Mouse (Mus musculus): ENCODE data around the gene Hip1. TPM values are rescaled to one million over a fixed set of nuclear protein-coding genes. Genes with fewer than 3 reads are reported as not detected.

Gene Hip1
- polyA plus RNA-seq, 1 experiment from 2014 or later: 23.8 TPM

DNA sequence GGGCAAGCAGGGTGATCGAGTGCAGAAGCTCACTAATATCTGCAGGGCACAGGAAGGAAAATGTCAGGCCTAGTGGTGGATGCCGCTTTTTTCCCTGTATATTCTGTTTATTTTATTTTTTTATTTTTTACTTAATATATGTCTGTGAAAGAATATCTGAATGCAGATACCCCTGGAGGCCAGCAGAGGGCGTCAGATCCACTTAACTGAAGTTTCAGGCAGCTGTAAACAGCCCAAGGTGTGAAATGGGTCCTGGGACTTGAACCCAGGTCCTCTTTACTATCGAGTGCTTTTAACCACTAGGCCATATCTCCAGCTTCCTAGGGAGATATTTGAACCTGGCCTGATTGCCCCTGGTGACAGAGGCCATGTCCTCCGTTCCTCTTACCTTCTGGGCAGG, 116.1 kb downstream of the Hip1 start:
- H3K36me3 ChIP-seq: peaks cover 27% of the 10 kb centered on the region

DNA sequence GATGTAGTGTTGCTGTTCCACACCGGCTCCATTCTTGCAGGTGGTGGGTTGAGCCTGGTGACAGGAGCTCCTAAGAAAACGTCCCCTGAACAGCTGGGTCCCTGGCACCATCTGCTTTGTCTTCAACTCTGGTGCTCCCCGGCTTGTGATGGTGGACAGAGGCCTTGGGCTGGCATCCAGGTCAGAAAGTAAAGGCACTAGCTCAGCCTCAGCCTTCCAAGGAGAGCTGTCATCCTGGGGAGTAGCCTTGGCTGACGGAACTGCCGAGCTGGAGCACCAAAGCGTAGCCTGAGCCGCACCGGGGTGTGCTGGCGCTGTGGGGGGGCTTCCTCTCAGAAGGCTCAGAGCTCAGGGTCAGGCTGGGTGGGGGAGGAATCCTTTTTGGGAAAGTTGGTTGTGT, 134.7 kb downstream of the Hip1 start:
- H3K4me1 ChIP-seq: no peaks in the 10 kb centered on the region

More for the DNA sequence above, 116.1 kb downstream of the Hip1 start:
- ATAC-seq (ENCODE audit: insufficient read depth, low FRiP score, low read depth): no peak
- Histone ChIP-seq H3K9me3 (no peaks in the 10 kb centered on the region), H3K27me3 (replicated peaks) (no peaks in the 10 kb centered on the region), H3K4me2 (no peak overlapping the region), H3K4me3 (replicated peaks) (no peak overlapping the region), H3K9ac (no peak overlapping the region), H3K4me1 (no peaks in the 10 kb centered on the region), H3K27ac (no peak overlapping the region)
- 75% methylated on average over 5 of the region's 5 CpGs for WGBS

GRCm38 (mm10) chr5:135408114-135408513, 136.8 kb downstream of the Hip1 start:
- Histone ChIP-seq H3K36me3 (no peaks in the 10 kb centered on the region), H3K27ac (no peak overlapping the region), H3K9ac (no peak overlapping the region), H3K4me3 (replicated peaks) (no peak overlapping the region), H3K27me3 (replicated peaks) (no peaks in the 10 kb centered on the region), H3K4me2 (no peak overlapping the region), H3K9me3 (no peaks in the 10 kb centered on the region), H3K4me1 (no peaks in the 10 kb centered on the region)
- ATAC-seq (ENCODE audit: insufficient read depth, low FRiP score, low read depth): no peak
- WGBS: 87% methylated on average over 4 of the region's 4 CpGs

More for the DNA sequence above, 134.7 kb downstream of the Hip1 start:
- no peak for ATAC-seq (ENCODE audit: insufficient read depth, low FRiP score, low read depth)
- no peak overlapping the region for H3K4me2 ChIP-seq
- H3K27me3 ChIP-seq (replicated peaks): no peaks in the 10 kb centered on the region
- WGBS: 87% methylated on average over 9 of the region's 9 CpGs
- H3K27ac ChIP-seq: no peak overlapping the region
- no peak overlapping the region for H3K4me3 ChIP-seq (replicated peaks)
- H3K9me3 ChIP-seq: no peaks in the 10 kb centered on the region
- peaks cover 11% of the 10 kb centered on the region for H3K36me3 ChIP-seq
- H3K9ac ChIP-seq: no peak overlapping the region

DNA sequence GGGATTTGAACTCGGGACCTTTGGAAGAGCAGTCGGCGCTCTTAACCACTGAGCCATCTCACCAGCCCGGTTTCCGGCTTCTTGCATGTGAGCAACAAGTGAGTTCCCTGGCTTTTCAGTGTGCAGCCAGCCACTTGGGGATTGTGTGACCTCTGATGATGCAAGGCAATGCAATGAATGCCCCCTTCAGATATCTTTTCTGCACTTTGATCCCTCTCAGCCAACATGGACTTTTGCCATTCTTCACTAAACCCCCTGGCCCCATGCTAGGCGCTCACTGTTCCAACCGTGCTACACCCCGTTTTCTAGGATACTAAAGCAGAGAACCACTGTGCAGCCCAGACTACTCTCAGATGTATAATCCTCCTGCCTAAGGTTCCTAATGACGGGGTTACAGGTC, 139.5 kb downstream of the Hip1 start:
- Histone ChIP-seq H3K4me2 (no peak overlapping the region), H3K9me3 (no peaks in the 10 kb centered on the region), H3K36me3 (no peaks in the 10 kb centered on the region), H3K27ac (no peak overlapping the region), H3K9ac (no peak overlapping the region), H3K4me1 (no peaks in the 10 kb centered on the region), H3K4me3 (replicated peaks) (no peak overlapping the region), H3K27me3 (replicated peaks) (no peaks in the 10 kb centered on the region)
- ATAC-seq (ENCODE audit: insufficient read depth, low FRiP score, low read depth): no peak
- WGBS: 76% methylated on average over 9 of the region's 9 CpGs

GRCm38 (mm10) chr5:135404623-135405022, 140.3 kb downstream of the Hip1 start:
- H3K27me3 ChIP-seq (replicated peaks): no peaks in the 10 kb centered on the region
- no peak overlapping the region for H3K9ac ChIP-seq
- no peaks in the 10 kb centered on the region for H3K9me3 ChIP-seq
- H3K27ac ChIP-seq: no peak overlapping the region
- WGBS: 41% methylated on average over 20 of the region's 20 CpGs
- H3K4me2 ChIP-seq: no peak overlapping the region
- no peaks in the 10 kb centered on the region for H3K36me3 ChIP-seq
- ATAC-seq (ENCODE audit: insufficient read depth, low FRiP score, low read depth): no peak
- no peak overlapping the region for H3K4me3 ChIP-seq (replicated peaks)
- H3K4me1 ChIP-seq: no peaks in the 10 kb centered on the region

DNA sequence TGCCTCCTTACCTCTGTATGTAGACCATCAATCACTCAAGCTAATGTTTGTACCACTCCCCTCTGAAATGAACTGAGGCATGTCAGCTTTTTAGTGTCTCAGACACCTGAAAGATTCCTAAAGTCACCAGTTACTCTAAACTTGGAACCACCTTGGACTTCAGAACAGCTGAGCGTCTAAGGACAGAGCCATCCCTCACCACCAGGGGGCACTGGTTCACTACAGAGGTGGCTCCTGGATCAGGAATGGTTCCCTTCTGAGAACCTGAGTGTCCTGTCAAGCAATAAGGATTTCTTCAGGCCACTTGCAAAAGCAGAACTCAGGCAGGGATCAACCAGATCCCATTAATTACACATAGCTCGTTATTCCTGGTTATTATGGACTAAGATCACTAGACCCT, 144.7 kb downstream of the Hip1 start:
- WGBS: 7% methylated on average over 2 of the region's 2 CpGs
- ATAC-seq (ENCODE audit: insufficient read depth, low FRiP score, low read depth): no peak; the same call in 1 of the 2 replicates
- H3K9me3 ChIP-seq: no peaks in the 10 kb centered on the region
- no peaks in the 10 kb centered on the region for H3K36me3 ChIP-seq
- no peak overlapping the region for H3K9ac ChIP-seq
- H3K4me2 ChIP-seq: no peak overlapping the region
- H3K27ac ChIP-seq: no peak overlapping the region
- no peaks in the 10 kb centered on the region for H3K4me1 ChIP-seq
- no peaks in the 10 kb centered on the region for H3K27me3 ChIP-seq (replicated peaks)
- H3K4me3 ChIP-seq (replicated peaks): no peak overlapping the region

GRCm38 (mm10) chr5:135399382-135399781, 145.5 kb downstream of the Hip1 start:
- ATAC-seq (ENCODE audit: insufficient read depth, low FRiP score, low read depth): no peak
- no peaks in the 10 kb centered on the region for H3K9me3 ChIP-seq
- H3K4me2 ChIP-seq: no peak overlapping the region
- H3K36me3 ChIP-seq: no peaks in the 10 kb centered on the region
- no peak overlapping the region for H3K9ac ChIP-seq
- H3K27ac ChIP-seq: no peak overlapping the region
- no peaks in the 10 kb centered on the region for H3K27me3 ChIP-seq (replicated peaks)
- peaks cover 4% of the 10 kb centered on the region; the same call in 1 of the 2 replicates for H3K4me1 ChIP-seq
- WGBS: 54% methylated on average over 6 of the region's 6 CpGs
- H3K4me3 ChIP-seq (replicated peaks): no peak overlapping the region

DNA sequence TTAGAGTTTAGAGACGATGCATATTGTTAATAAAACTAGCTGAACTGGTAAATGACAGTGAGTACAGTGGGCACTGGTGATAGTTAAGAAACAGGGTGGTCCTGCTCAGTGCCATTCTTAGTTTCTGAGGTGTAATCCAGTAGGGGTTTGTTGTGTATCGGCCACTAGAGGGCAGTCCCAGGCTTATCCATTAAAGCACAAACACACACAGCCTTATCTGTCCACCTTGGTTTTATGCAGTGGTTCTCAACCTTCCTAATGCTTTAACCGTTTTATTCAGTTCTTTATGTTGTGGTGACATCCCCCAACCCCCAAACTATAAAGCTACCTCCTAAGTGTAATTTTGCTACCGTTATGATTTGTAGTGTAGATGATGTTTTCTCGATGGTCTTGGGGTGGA, 149.1 kb downstream of the Hip1 start:
- H3K27ac ChIP-seq: no peak overlapping the region
- no peak overlapping the region for H3K4me2 ChIP-seq
- H3K27me3 ChIP-seq (replicated peaks): no peaks in the 10 kb centered on the region
- no peaks in the 10 kb centered on the region for H3K9me3 ChIP-seq
- no peak for ATAC-seq (ENCODE audit: insufficient read depth, low FRiP score, low read depth)
- no peak overlapping the region for H3K9ac ChIP-seq
- 47% methylated on average over 5 of the region's 5 CpGs for WGBS
- peaks cover 12% of the 10 kb centered on the region; the same call in 1 of the 2 replicates for H3K4me1 ChIP-seq
- no peak overlapping the region for H3K4me3 ChIP-seq (replicated peaks)
- peaks cover 9% of the 10 kb centered on the region for H3K36me3 ChIP-seq

- peak; percentile 89 for ATAC-seq (ENCODE audit: insufficient read depth, low FRiP score, low read depth)
- under 1% methylated on average over 90 of the region's 110 CpGs for WGBS
- H3K4me2 ChIP-seq: peak within 1 kb of the TSS; percentile 59
These were observed 150.7 kb downstream of the Hip1 start, which contains the start of gene Pom121 for GRCm38 (mm10) chr5:135394004-135394823. Gene Pom121 (minus strand): TSS chr5:135394546.

DNA sequence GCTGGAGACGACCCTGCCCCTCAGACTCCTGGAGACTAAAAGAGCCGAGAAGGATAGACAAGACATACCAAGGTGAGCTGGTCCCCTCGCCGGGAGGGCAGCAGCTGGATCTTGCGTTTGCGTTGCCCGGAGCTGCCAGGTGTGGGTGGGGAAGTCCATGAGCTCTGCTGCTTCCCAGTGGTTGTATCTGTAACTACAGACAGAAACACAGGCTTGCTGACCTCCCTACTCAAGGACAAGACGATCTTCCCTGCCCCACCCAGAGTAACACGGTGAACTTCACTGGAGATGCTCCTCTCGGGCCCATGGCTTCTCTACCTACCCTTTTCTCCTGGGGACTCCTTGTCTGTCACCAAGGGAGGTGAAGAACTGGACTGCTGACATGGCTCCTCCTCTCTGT, 161.1 kb downstream of the Hip1 start:
- no peak for ATAC-seq (ENCODE audit: insufficient read depth, low FRiP score, low read depth)
- peaks cover 84% of the 10 kb centered on the region for H3K36me3 ChIP-seq
- no peaks in the 10 kb centered on the region for H3K27me3 ChIP-seq (replicated peaks)
- WGBS: 83% methylated on average over 10 of the region's 10 CpGs
- no peak overlapping the region for H3K27ac ChIP-seq
- no peaks in the 10 kb centered on the region for H3K9me3 ChIP-seq
- H3K4me3 ChIP-seq (replicated peaks): no peak overlapping the region
- no peak overlapping the region for H3K9ac ChIP-seq
- H3K4me1 ChIP-seq: no peaks in the 10 kb centered on the region
- no peak overlapping the region for H3K4me2 ChIP-seq

More at GRCm38 (mm10) chr5:135394004-135394823, 150.7 kb downstream of the Hip1 start, which contains the start of gene Pom121:
- peaks cover 18% of the 10 kb centered on the region for H3K36me3 ChIP-seq
- H3K4me3 ChIP-seq (replicated peaks): peak within 1 kb of the TSS; percentile 96
- peak within 1 kb of the TSS; percentile 92 for H3K27ac ChIP-seq
- no peaks in the 10 kb centered on the region for H3K9me3 ChIP-seq
- no peaks in the 10 kb centered on the region for H3K27me3 ChIP-seq (replicated peaks)
- peaks cover 12% of the 10 kb centered on the region; the same call in 1 of the 2 replicates for H3K4me1 ChIP-seq
- peak within 1 kb of the TSS; percentile 100 for H3K9ac ChIP-seq

- H3K9me3 ChIP-seq: no peaks in the 10 kb centered on the region
- H3K9ac ChIP-seq: no peak overlapping the region
- peaks cover 84% of the 10 kb centered on the region for H3K36me3 ChIP-seq
- no peak overlapping the region for H3K4me3 ChIP-seq (replicated peaks)
- ATAC-seq (ENCODE audit: insufficient read depth, low FRiP score, low read depth): no peak
- WGBS: 86% methylated on average over 7 of the region's 7 CpGs
- no peak overlapping the region for H3K4me2 ChIP-seq
- H3K27ac ChIP-seq: no peak overlapping the region
- H3K27me3 ChIP-seq (replicated peaks): no peaks in the 10 kb centered on the region
- no peaks in the 10 kb centered on the region for H3K4me1 ChIP-seq
These were observed 162.2 kb downstream of the Hip1 start for GRCm38 (mm10) chr5:135382746-135383145.

- Histone ChIP-seq H3K4me3 (replicated peaks) (no peak overlapping the region), H3K36me3 (peaks cover 76% of the 10 kb centered on the region), H3K27me3 (replicated peaks) (no peaks in the 10 kb centered on the region), H3K4me2 (no peak overlapping the region), H3K9me3 (no peaks in the 10 kb centered on the region), H3K4me1 (no peaks in the 10 kb centered on the region), H3K27ac (no peak overlapping the region), H3K9ac (no peak overlapping the region)
- no peak for ATAC-seq (ENCODE audit: insufficient read depth, low FRiP score, low read depth)
- 94% methylated on average over 10 of the region's 10 CpGs for WGBS
These were observed 163.5 kb downstream of the Hip1 start for GRCm38 (mm10) chr5:135381356-135381925.
